Mouse (Mus musculus) lung, adult 2 months (tissue): ENCODE measurements around the gene Cox14. TPM values are rescaled to one million over a fixed set of nuclear protein-coding genes. Genes with fewer than 3 reads are reported as not detected.
A peak's percentile ranks its signal among the peaks of the same experiment; 100 is the strongest.
"Not testable (repeated sequence)": the region's sequence is repeated elsewhere in the genome, so short reads cannot be mapped to it uniquely, and the experiment has no call there.

Source experiments
- DNase-seq: peaks from one replicate; pipeline ENCODE4 v3.0.0; 2022
- H3K4me1 ChIP-seq: fragments of 200-500 bp; 2 replicates; pipeline ENCODE4 v1.6.1; 2011; ENCODE audit warnings: low read length; ENCODE audit not compliant: control insufficient read depth, insufficient read depth
- H3K4me3 ChIP-seq: fragments of 200-500 bp; replicated peaks from 2 replicates; pipeline ENCODE3; 2011; ENCODE audit warnings: low read depth, mild to moderate bottlenecking, control low read depth, low read length; ENCODE audit errors: extremely low read depth
- CTCF ChIP-seq: fragments of 200-500 bp; IDR thresholded peaks from 2 replicates; pipeline ENCODE4 v1.5.1; 2011; ENCODE audit warnings: mild to moderate bottlenecking, low read length, control low read depth; ENCODE audit not compliant: insufficient read depth
- POLR2A ChIP-seq: fragments of 200-500 bp; IDR thresholded peaks from 2 replicates; pipeline ENCODE4 v1.6.1; 2011; ENCODE audit warnings: low read depth, mild to moderate bottlenecking, control low read depth, low read length, borderline replicate concordance; ENCODE audit errors: extremely low read depth
- WGBS: fragments of 180-500 bp; shearing (Covaris S2); methylation state at CpG from one replicate; pipeline ENCODE4 v1.1.7; 2018; 5-methylcytosine and 5-hydroxymethylcytosine counted together
- polyA plus RNA-seq: library from polyadenylated mRNA; depleted of rRNA; stranded (reverse); fragments of >200 nt; gene quantifications from 2 replicates; pipeline ENCODE4 v1.2.3, GENCODE M21; 2012; rRNA removed

Gene Cox14
- polyA plus RNA-seq, 1 experiment: 168 TPM

DNA sequence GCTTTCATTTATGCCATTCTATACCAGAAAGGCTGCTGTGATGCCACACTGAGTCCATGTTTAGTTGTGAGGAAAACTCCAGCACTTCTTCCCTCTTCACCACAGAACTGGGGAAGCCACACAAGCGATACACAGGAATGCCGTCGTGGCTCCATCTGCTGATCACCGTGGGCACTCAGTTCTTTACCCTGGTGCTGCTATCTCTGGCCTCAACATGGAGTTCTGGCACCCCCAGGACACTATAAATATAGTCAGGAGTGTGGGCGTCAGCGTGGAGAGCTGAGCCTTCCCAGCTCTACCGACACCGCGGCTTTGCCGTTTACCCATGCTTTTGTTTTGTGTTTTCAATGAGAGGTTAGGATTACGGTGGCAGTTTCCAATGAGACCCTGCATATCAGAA lies 11.3 kb downstream of the Cox14 start:
- H3K4me1 ChIP-seq: no peaks in the 10 kb centered on the region
- TF ChIP-seq CTCF: no peak
- no peak for TF ChIP-seq POLR2A
- no peak for DNase-seq
- no peak overlapping the region for H3K4me3 ChIP-seq
- 89% methylated on average over 11 of the region's 11 CpGs for WGBS

DNA sequence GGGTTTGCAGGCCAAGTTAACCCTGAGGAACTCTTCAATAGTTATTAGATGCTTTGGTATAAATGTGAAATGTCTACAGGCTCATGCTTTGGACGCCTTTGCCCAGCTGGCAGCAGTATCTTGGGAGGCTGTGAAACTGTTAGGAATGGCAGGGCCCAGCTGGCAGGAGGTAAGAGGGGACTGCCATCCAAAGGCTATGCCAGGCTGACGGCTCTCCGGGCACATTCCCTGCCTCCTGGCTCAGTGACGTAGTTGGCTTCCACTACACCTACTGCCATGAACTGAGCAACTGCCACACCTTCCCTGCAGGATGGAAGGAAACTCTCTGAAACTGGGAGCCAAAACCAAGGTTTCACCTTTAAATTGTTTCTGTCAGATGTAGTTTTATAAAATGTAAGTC lies 14.8 kb downstream of the Cox14 start:
- no peaks in the 10 kb centered on the region for H3K4me1 ChIP-seq
- no peak overlapping the region for H3K4me3 ChIP-seq
- no peak for TF ChIP-seq POLR2A
- no peak for TF ChIP-seq CTCF
- 89% methylated on average over 4 of the region's 4 CpGs for WGBS
- DNase-seq: no peak

DNA sequence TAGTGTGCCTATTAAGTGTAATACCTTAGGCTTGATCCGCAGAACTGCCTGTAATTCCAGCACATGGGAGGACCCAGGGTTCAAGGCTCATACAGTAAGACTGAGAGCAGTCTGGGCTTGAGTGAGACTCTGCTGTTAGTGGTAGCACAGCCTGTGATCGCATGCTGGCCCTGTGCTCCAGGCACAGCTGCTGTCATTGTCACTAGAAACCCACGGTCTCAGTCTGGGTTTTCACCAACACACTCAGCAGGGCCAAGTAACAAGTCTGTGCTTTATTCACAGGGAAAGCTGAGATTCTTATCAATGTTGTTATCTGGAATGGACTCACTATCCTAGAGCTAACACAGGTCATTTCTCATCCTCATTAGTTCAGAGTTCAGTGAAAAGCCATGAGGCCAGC lies 28.8 kb downstream of the Cox14 start:
- no peak overlapping the region for H3K4me3 ChIP-seq
- H3K4me1 ChIP-seq: no peaks in the 10 kb centered on the region
- 61% methylated on average over 3 of the region's 3 CpGs for WGBS
- no peak for DNase-seq
- TF ChIP-seq POLR2A (no peak), CTCF (no peak)

DNA sequence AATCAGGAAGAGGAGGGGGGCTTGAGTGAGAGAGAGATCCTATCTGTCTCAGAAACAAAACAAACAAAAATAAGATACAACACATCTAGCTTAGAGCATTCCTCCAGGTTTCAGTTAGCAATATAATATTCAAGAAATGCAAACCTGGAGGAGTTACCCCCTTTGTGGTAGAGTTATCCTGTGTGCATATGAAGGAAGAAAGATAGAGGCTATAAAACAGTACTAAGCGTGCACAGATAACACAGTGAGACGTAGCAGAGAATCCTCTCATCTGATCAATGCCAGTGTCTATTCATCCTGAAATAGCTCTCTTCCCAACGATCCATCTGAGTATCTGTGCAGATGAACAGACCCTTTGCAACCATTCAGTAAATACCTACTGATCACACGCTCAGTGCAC lies 42.0 kb downstream of the Cox14 start:
- 85% methylated on average over 4 of the region's 4 CpGs for WGBS
- TF ChIP-seq POLR2A (no peak), CTCF (no peak)
- peaks cover 2% of the 10 kb centered on the region; the same call in 1 of the 2 replicates for H3K4me1 ChIP-seq
- no peak for DNase-seq
- H3K4me3 ChIP-seq: no peak overlapping the region

DNA sequence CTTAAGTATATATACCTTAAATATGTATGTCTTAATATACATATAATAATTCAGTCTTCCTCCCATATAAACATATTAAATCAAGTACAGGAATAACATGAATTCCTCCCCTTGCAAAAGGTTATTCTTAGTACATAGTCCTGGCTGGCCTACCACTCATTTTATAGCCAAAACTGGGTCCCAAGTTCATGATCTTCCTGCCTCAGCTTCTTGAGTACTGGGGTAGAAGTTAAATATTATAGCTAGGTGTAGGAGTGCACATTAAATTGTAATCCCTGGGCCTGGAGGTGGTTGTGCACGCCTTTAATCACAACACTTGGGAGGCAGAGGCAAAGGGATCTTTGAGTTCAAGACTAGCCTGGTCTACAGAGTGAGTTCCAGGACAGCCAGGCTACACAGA lies 43.3 kb downstream of the Cox14 start:
- no peak overlapping the region for H3K4me3 ChIP-seq
- peaks cover 2% of the 10 kb centered on the region; the same call in 1 of the 2 replicates for H3K4me1 ChIP-seq
- 87% methylated on average over 1 of the region's 1 CpGs for WGBS
- TF ChIP-seq POLR2A (no peak), CTCF (no peak)
- DNase-seq: no peak

DNA sequence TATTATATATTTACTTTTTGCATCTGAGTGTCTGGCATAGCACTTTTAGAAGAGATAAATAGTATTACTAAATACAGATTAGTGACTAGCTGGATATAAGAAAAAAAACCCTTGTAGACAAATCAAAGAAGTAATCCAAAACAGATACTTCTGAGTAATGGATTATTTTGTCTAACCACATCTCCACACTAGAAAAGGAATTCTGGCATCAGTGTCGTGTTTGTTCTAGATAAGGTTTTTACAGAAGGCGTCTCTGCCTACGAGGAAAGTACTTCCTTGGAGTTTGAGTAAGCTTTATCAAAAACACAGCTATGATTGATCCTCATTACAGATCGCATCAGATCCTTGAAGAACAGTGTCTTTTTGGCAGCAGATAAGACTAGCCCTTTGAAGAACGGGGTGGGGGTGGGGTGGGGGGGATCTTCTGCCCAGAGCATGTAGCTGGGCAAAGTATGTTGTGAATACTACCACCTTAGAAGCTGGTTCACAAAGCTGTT lies 45.6 kb downstream of the Cox14 start:
- WGBS: 7% methylated on average over 5 of the region's 5 CpGs
- peak overlapping the region; percentile 79 for H3K4me3 ChIP-seq
- DNase-seq: no peak
- peaks cover 2% of the 10 kb centered on the region; the same call in 1 of the 2 replicates for H3K4me1 ChIP-seq
- TF ChIP-seq CTCF (no peak), POLR2A (no peak)

DNA sequence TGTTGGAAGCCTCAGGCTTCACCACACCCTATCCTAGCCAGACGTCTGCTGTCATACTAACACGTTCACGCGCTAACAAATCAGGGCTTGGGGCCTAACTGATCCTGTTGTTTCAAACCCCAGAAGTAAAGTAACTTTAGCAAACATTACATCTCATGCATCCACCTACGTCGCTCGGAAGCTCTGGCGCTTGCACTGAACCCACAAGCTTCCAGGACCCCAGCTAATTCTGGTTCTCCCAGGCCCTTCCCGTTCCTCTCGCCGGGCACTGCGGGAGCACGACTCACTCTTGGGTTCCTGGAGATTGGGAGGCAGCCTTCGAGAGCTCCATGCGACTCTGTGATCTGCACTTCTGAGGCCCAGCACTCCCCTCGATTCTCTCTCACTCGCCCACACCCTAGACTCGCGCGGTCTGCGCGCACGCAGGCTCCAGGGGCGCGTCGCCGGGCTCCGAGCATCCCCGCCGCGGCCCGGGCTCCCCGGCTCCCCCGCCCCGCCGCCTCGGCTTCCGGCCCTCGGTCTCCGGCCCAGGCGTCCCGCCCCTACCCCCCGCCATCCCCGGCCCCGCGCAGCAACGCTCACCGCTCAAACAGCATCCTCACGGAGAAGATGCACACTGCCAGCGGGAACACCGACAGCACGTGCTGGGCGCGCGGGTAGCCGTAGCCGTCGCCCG lies 46.3 kb downstream of the Cox14 start:
- under 1% methylated on average over 59 of the region's 59 CpGs for WGBS
- peak overlapping the region; percentile 79 for H3K4me3 ChIP-seq
- TF ChIP-seq POLR2A (no peak), CTCF (no peak)
- DNase-seq: peak; percentile 50
- H3K4me1 ChIP-seq: peaks cover 2% of the 10 kb centered on the region; the same call in 1 of the 2 replicates

DNA sequence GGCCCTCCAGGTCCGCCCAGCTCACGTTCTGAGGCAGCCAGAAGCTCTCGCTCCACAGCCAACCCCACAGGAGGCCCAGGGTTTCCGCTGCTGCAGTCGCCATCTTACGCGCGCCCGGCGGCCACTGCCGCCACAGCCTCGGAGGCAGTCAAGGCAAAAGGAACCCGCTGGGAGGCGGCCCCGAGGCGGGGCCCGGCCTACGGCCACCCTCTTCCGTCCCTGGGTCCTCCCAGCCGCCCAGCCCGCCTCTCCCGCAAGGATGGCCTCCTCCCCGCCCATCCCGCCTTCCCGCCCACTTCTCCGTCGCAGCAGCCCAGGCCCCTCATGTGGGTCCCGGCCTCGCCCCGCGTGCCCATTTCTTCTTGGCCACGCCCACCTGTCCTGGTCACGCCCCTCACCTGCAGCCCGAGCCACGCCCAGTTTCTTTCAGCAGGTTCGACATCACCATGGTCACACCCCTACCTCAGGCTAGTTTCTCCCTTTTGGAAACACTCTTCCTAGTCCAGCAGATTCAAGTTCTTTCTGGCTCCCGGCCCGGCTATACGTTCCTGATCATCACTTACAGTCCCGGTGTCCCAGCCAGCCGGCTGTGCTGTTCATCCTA lies 47.0 kb downstream of the Cox14 start:
- peak overlapping the region; percentile 79 for H3K4me3 ChIP-seq
- WGBS: under 1% methylated on average over 41 of the region's 41 CpGs
- TF ChIP-seq CTCF (no peak), POLR2A (peak; percentile 93)
- peak; percentile 90 for DNase-seq
- peaks cover 2% of the 10 kb centered on the region; the same call in 1 of the 2 replicates for H3K4me1 ChIP-seq

DNA sequence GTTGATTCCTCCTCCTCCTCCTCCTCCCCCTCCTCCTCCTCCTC lies 47.3 kb downstream of the Cox14 start, which contains the start of gene Cers5:
TSS of gene Cers5 (minus strand) at position 5 of the 44 bp plus-strand sequence.
- not testable (repeated sequence) for DNase-seq, H3K4me1 ChIP-seq
- peak within 1 kb of the TSS; percentile 79 for H3K4me3 ChIP-seq

DNA sequence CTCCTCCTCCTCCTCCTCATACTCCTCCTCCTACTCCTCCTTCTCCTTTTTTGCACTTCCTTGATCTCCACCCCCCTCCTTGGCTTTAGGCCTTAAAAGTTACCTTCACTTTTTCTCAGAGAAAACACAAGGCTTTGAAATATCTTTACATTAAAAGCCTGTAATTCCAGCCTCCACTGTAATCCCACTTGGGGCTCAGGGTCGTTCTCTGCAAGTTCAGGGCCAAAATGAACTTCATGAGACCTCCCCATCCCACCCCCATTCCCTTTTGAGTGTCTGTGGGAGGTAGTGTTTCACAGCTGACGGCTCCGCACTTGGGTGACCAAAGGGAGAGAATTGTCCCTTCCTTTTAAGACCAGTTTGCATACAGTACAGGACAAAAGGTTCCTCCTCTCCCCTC lies 47.5 kb downstream of the Cox14 start:
- TF ChIP-seq POLR2A (no peak), CTCF (no peak)
- no peak overlapping the region for H3K4me3 ChIP-seq
- H3K4me1 ChIP-seq: peaks cover 2% of the 10 kb centered on the region; the same call in 1 of the 2 replicates
- no peak for DNase-seq
- 41% methylated on average over 3 of the region's 3 CpGs for WGBS

Other genes with a start within 250 kb of the Cox14 start
- gene Faim2, start 197.5 kb upstream of the Cox14 start, polyA plus RNA-seq: 17.4 and 29.7 TPM in 2 replicates
- 1.1 and 1.3 TPM in 2 replicates for gene Aqp2, start 146.6 kb upstream of the Cox14 start, polyA plus RNA-seq
- 511 and 692 TPM in 2 replicates for gene Aqp5, start 134.8 kb upstream of the Cox14 start, polyA plus RNA-seq
- not detected in 2 replicates for gene Aqp6, start 124.2 kb upstream of the Cox14 start, polyA plus RNA-seq
- gene Racgap1, start 74.0 kb upstream of the Cox14 start, polyA plus RNA-seq: 2.9 and 4.9 TPM in 2 replicates
- 0.18 and 0.19 TPM in 2 replicates for gene Asic1, start 55.2 kb upstream of the Cox14 start, polyA plus RNA-seq
- gene Smarcd1, start 23.5 kb upstream of the Cox14 start, polyA plus RNA-seq: 30.1 and 38.0 TPM in 2 replicates
- 1.0 TPM in 1 of 2 replicates, not detected in the other for gene Gm17349, start 20.1 kb upstream of the Cox14 start, polyA plus RNA-seq
- 55.2 and 114 TPM in 2 replicates for gene Gpd1, start 8.1 kb upstream of the Cox14 start, polyA plus RNA-seq
- 37.2 and 53.4 TPM in 2 replicates for gene Cers5, start 47.3 kb downstream of the Cox14 start, polyA plus RNA-seq
- 23.6 and 29.7 TPM in 2 replicates for gene Lima1, start 149.8 kb downstream of the Cox14 start, polyA plus RNA-seq
- gene Fam186a, start 241.4 kb downstream of the Cox14 start, polyA plus RNA-seq: 0.04 TPM in 1 of 2 replicates, not detected in the other
- gene Larp4, start 244.4 kb downstream of the Cox14 start, polyA plus RNA-seq: 40.4 and 41.3 TPM in 2 replicates